7 mouse cellular contexts compared by ENCODE assay signal in genomic region chr15:98579795-98580464, GRCm38 (mm10). TPM values are rescaled to one million over a fixed set of nuclear protein-coding genes. Genes with fewer than 3 reads are reported as not detected.
A peak's percentile ranks its signal among the peaks of the same experiment; 100 is the strongest.
DNase-seq lines count a peak whose midpoint lies in the region; ATAC-seq and TF ChIP-seq lines count a peak whose summit lies in the region.

No protein-coding gene starts in this region.

- H3K36me3 ChIP-seq in hindbrain, postnatal 0 days (ENCODE audit: insufficient read depth, low read length), result no peaks in the 10 kb centered on the region

- ATAC-seq in hindbrain, postnatal 0 days, result peak; percentile 88

- H3K4me2 ChIP-seq in hindbrain, postnatal 0 days (ENCODE audit: low read depth, low read length), result no peak overlapping the region

- H3K4me1 ChIP-seq in hindbrain, postnatal 0 days (ENCODE audit: insufficient read depth, low read length), result no peaks in the 10 kb centered on the region

- DNase-seq in ZHBTc4 (ENCODE audit: low read depth, low spot score), result peak; percentile 92
- peak; percentile 71 for DNase-seq in cerebellum, adult 9-11 months
- DNase-seq in frontal cortex, postnatal 10 days (ENCODE audit: low spot score in 2 of 2), result peak; percentile 52 to 72
- DNase-seq in hindbrain, postnatal 0 days (ENCODE audit: low spot score), result peak; percentile 93
- DNase-seq in left cerebral cortex, adult 18-20 months (ENCODE audit: low spot score in 2 of 2), result peak; percentile 79 to 80
- DNase-seq in lung, postnatal 4 days, result peak; percentile 76 to 85
- DNase-seq in right cerebral cortex, postnatal 36 days (ENCODE audit: low spot score in 2 of 2), result peak; percentile 59 to 66

- no peak overlapping the region for H3K27ac ChIP-seq in hindbrain, postnatal 0 days

- no peak overlapping the region for H3K4me3 ChIP-seq in hindbrain, postnatal 0 days (ENCODE audit: low read length)

- H3K27me3 ChIP-seq in hindbrain, postnatal 0 days (ENCODE audit: insufficient read depth, low read length), result no peaks in the 10 kb centered on the region

- no peak overlapping the region for H3K9ac ChIP-seq in hindbrain, postnatal 0 days (replicated peaks; ENCODE audit: low read length)

- TF ChIP-seq CTCF in hindbrain, postnatal 0 days (IDR thresholded peaks at IDR 0.05; ENCODE audit: low read depth), result peak; percentile 94

- H3K9me3 ChIP-seq in hindbrain, postnatal 0 days (ENCODE audit: low read length), result no peaks in the 10 kb centered on the region

- WGBS in hindbrain, postnatal 0 days, result 44% methylated on average over 4 of the region's 5 CpGs

RNA-seq across cellular contexts. Expression of gene 4930415O20Rik, which starts 9.1 kb away (rescaled TPM):
- total RNA-seq in hindbrain, postnatal 0 days (2014; rRNA removed), result not detected in 2 replicates
- polyA plus RNA-seq in hindbrain, postnatal 0 days (2015; fragmentation: Nextera tagmentation; extraction: Ambion mirVana), result not detected in 2 replicates
- total RNA-seq in left cerebral cortex, adult 18-20 months (2021), result not detected

RNA-seq across cellular contexts. Expression of gene Ccnt1, which starts 9.2 kb away (rescaled TPM):
- 31.2 and 42.4 TPM in 2 replicates for total RNA-seq in hindbrain, postnatal 0 days (2014; rRNA removed)
- polyA plus RNA-seq in hindbrain, postnatal 0 days (2015; fragmentation: Nextera tagmentation; extraction: Ambion mirVana), result 42.7 and 42.9 TPM in 2 replicates
- 10 to 100 TPM; 40.4 to 46.0 TPM for total RNA-seq in left cerebral cortex, adult 18-20 months (2021)

RNA-seq across cellular contexts. Expression of gene Adcy6, which starts 29.9 kb away (rescaled TPM):
- total RNA-seq in hindbrain, postnatal 0 days (2014; rRNA removed), result 35.1 and 43.2 TPM in 2 replicates
- polyA plus RNA-seq in hindbrain, postnatal 0 days (2015; fragmentation: Nextera tagmentation; extraction: Ambion mirVana), result 5.8 and 6.2 TPM in 2 replicates
- total RNA-seq in left cerebral cortex, adult 18-20 months (2021), result 10 to 100 TPM; 45.8 to 49.7 TPM

RNA-seq across cellular contexts. Expression of gene Kansl2, which starts 45.9 kb away (rescaled TPM):
- 53.3 and 69.6 TPM in 2 replicates for total RNA-seq in hindbrain, postnatal 0 days (2014; rRNA removed)
- 95.1 and 96.8 TPM in 2 replicates for polyA plus RNA-seq in hindbrain, postnatal 0 days (2015; fragmentation: Nextera tagmentation; extraction: Ambion mirVana)
- total RNA-seq in left cerebral cortex, adult 18-20 months (2021), result 10 to 100 TPM; 58.2 to 59.7 TPM

RNA-seq across cellular contexts. Expression of gene Cacnb3, which starts 50.7 kb away (rescaled TPM):
- total RNA-seq in hindbrain, postnatal 0 days (2014; rRNA removed), result 166 and 183 TPM in 2 replicates
- polyA plus RNA-seq in hindbrain, postnatal 0 days (2015; fragmentation: Nextera tagmentation; extraction: Ambion mirVana), result 75.0 and 83.1 TPM in 2 replicates
- total RNA-seq in left cerebral cortex, adult 18-20 months (2021), result 100 to 1,000 TPM; 267 to 278 TPM
